Mouse (Mus musculus) liver, embryonic 14.5 days (tissue): ENCODE measurements at regions not wholly inside any gene's neighbourhood (a gene's known extent, or its start where the extent isn't known, plus 50 kb on each side); places are given as distances from the start of the nearest gene placed in this dataset.

Experiments
- ATAC-seq: fragments of 200-750 bp; cut with Nextera tagmentation; 2 replicates; pipeline ENCODE4 v1.8.0; 2017; ENCODE audit warnings: moderate number of reproducible peaks, mild to moderate bottlenecking, moderate library complexity; ENCODE audit not compliant: insufficient read depth
- DNase-seq, 3 experiments: peaks; one replicate each; pipeline ENCODE4 v3.0.0-alpha.2; 2012 to 2013; ENCODE audit warnings: low read depth in 3 of 3, low spot score in 3 of 3
- H3K27ac ChIP-seq: fragments of 300-500 bp; sonication (generic); 2 replicates; pipeline ENCODE4 v1.5.1; 2014; ENCODE audit warnings: moderate library complexity, mild to moderate bottlenecking, control low read depth, inconsistent platforms
- H3K27me3 ChIP-seq: fragments of 300-500 bp; sonication (generic); 2 replicates; pipeline ENCODE4 v1.6.1; 2014; ENCODE audit warnings: mild to moderate bottlenecking, low read length, moderate library complexity; ENCODE audit not compliant: control insufficient read depth, insufficient read depth
- H3K36me3 ChIP-seq: fragments of 300-500 bp; sonication (generic); replicated peaks from 2 replicates; pipeline ENCODE4 v1.6.1; 2014; ENCODE audit warnings: low read depth; ENCODE audit not compliant: control insufficient read depth, insufficient read depth
- H3K4me1 ChIP-seq, 2 experiments: fragments of 200-500 bp in 1 of 2; fragments of 300-500 bp in 1 of 2; sonication (generic) in 1 of 2; replicated peaks; 2 replicates each; pipeline ENCODE4 v1.6.1; 2012 to 2014; ENCODE audit warnings: antibody characterized with exemption in 1 of 2, inconsistent platforms in 1 of 2, low read length in 1 of 2; ENCODE audit not compliant: control insufficient read depth in 2 of 2, insufficient read depth in 2 of 2
- H3K4me2 ChIP-seq: fragments of 300-500 bp; sonication (generic); 2 replicates; pipeline ENCODE4 v1.6.1; 2014; ENCODE audit warnings: low read depth, mild to moderate bottlenecking, control low read depth, moderate library complexity
- H3K4me3 ChIP-seq, 2 experiments: fragments of 200-500 bp in 1 of 2; fragments of 300-500 bp in 1 of 2; sonication (generic) in 1 of 2; 2 replicates each; pipeline ENCODE4 v1.5.1; 2012 to 2014; ENCODE audit warnings: low read depth in 2 of 2, low read length in 2 of 2, mild to moderate bottlenecking in 2 of 2, control low read depth in 1 of 2, inconsistent platforms in 1 of 2, moderate library complexity in 1 of 2; ENCODE audit not compliant: insufficient read depth in 1 of 2
- H3K9ac ChIP-seq: fragments of 300-500 bp; sonication (generic); replicated peaks from 2 replicates; pipeline ENCODE4 v1.6.1; 2014; ENCODE audit warnings: mild to moderate bottlenecking, control low read depth, moderate library complexity
- H3K9me3 ChIP-seq: fragments of 300-500 bp; sonication (generic); 2 replicates; pipeline ENCODE4 v1.6.1; 2016; ENCODE audit warnings: low read length, mixed read lengths; ENCODE audit not compliant: control insufficient read depth
- CTCF ChIP-seq: IDR thresholded peaks from 2 replicates; pipeline ENCODE4 v1.5.1; 2016; ENCODE audit warnings: antibody characterized with exemption, low read depth, control low read depth
- EP300 ChIP-seq: IDR thresholded peaks from 2 replicates; pipeline ENCODE4 v1.6.1; 2016; ENCODE audit warnings: antibody characterized with exemption, low read depth
- WGBS: fragments of 180-500 bp; shearing (Covaris S2); extraction: QIAGEN DNeasy Blood & Tissue Kit; methylation state at CpG from one replicate; pipeline ENCODE4 v1.1.7; 2014; ENCODE audit not compliant: insufficient replicate concordance; 5-methylcytosine and 5-hydroxymethylcytosine counted together

- Histone ChIP-seq H3K27ac (no peak overlapping the region), H3K9me3 (no peaks in the 10 kb centered on the region), H3K36me3 (no peaks in the 10 kb centered on the region), H3K4me3 (no peak overlapping the region), H3K4me2 (no peak overlapping the region), H3K9ac (no peak overlapping the region), H3K4me1 (peaks cover 0 to 2% of the 10 kb centered on the region in 2 experiments; a peak in 1 of 4 replicates), H3K27me3 (no peaks in the 10 kb centered on the region)
- DNase-seq, result no peak
- TF ChIP-seq EP300 (no peak), CTCF (no peak)
- 61% methylated on average over 6 of the region's 6 CpGs for WGBS
- no peak for ATAC-seq
These were observed 176.2 kb upstream of the Dapk1 start for GRCm38 (mm10) chr13:60425556-60425955.

- TF ChIP-seq CTCF, result no peak
- TF ChIP-seq EP300, result no peak
- no peak for DNase-seq
- no peak overlapping the region for H3K4me2 ChIP-seq
- H3K27me3 ChIP-seq, result no peaks in the 10 kb centered on the region
- H3K36me3 ChIP-seq, result no peaks in the 10 kb centered on the region
- no peaks in the 10 kb centered on the region for H3K4me1 ChIP-seq
- H3K4me3 ChIP-seq, result no peak overlapping the region
- no peaks in the 10 kb centered on the region for H3K9me3 ChIP-seq
- no peak overlapping the region for H3K27ac ChIP-seq
- no peak overlapping the region for H3K9ac ChIP-seq
- no peak for ATAC-seq
- WGBS, result 67% methylated on average over 12 of the region's 12 CpGs
These were observed 175.4 kb upstream of the Dapk1 start for GRCm38 (mm10) chr13:60426192-60426840.

GRCm38 (mm10) chr13:60427077-60427476 is 174.7 kb upstream of the Dapk1 start:
- TF ChIP-seq EP300 (no peak), CTCF (no peak)
- WGBS, result 72% methylated on average over 6 of the region's 7 CpGs
- no peak for DNase-seq

DNA sequence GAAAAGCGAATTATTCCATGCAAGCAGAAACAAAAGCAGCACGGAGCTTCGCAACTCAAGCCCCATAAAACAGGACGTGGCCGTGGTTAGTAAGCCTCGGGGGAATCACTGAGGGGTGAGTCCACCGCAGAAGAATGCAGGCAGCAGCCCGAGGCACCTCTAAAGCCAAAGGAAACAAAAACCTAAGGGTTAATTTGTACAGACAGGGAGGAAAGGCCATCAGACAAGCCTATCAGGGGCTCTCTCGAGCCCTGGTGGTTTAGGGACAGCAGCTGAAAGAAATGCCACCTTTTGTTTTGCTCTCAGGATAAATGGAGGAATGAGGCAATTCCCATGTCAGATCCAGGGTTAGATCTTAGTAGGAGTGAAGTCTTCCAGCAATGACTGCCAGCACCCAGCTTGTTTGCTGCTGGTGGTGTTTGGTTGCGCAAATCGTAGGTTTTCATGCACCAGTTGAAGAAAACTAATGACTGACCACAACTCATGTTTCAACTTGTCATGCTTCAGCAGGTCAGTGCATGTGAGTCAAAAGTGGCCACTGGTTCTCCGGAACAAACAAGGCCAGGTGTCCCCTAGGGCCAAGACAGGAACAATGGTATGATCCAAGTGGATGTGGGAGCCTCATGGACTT is 173.9 kb upstream of the Dapk1 start:
- no peak for TF ChIP-seq EP300
- TF ChIP-seq CTCF, result no peak
- Histone ChIP-seq H3K9ac (no peak overlapping the region), H3K4me3 (no peak overlapping the region), H3K27ac (no peak overlapping the region), H3K4me2 (no peak overlapping the region), H3K27me3 (no peaks in the 10 kb centered on the region), H3K9me3 (no peaks in the 10 kb centered on the region), H3K4me1 (no peaks in the 10 kb centered on the region), H3K36me3 (no peaks in the 10 kb centered on the region)
- DNase-seq (no peak), ATAC-seq (no peak)
- 25% methylated on average over 12 of the region's 12 CpGs for WGBS

More at GRCm38 (mm10) chr13:60427077-60427476, 174.7 kb upstream of the Dapk1 start:
- Histone ChIP-seq H3K27ac (no peak overlapping the region), H3K4me3 (no peak overlapping the region), H3K4me2 (no peak overlapping the region), H3K36me3 (no peaks in the 10 kb centered on the region), H3K9ac (no peak overlapping the region), H3K4me1 (no peaks in the 10 kb centered on the region), H3K9me3 (no peaks in the 10 kb centered on the region), H3K27me3 (no peaks in the 10 kb centered on the region)
- ATAC-seq, result no peak

GRCm38 (mm10) chr13:60429148-60429547 is 172.6 kb upstream of the Dapk1 start:
- peak; percentile 45 for TF ChIP-seq CTCF
- TF ChIP-seq EP300, result no peak

More at GRCm38 (mm10) chr13:60429148-60429547, 172.6 kb upstream of the Dapk1 start:
- Histone ChIP-seq H3K4me3 (no peak overlapping the region), H3K27ac (no peak overlapping the region), H3K27me3 (no peaks in the 10 kb centered on the region), H3K4me2 (no peak overlapping the region), H3K9me3 (no peaks in the 10 kb centered on the region), H3K36me3 (no peaks in the 10 kb centered on the region), H3K9ac (no peak overlapping the region), H3K4me1 (no peaks in the 10 kb centered on the region)
- WGBS, result 55% methylated on average over 3 of the region's 3 CpGs
- DNase-seq, result no peak
- ATAC-seq, result no peak
